Mouse (Mus musculus): ENCODE data around the gene Ank2.

- TF ChIP-seq CTCF (conservative IDR thresholded peaks at IDR 0.05; ENCODE audit: insufficient read depth, insufficient read length, low read depth, low read length) (no peak), POLR2A (IDR thresholded peaks at IDR 0.05; ENCODE audit: low read depth, low read length) (no peak)
These were observed 285.6 kb downstream of the Ank2 start for GRCm38 (mm10) chr3:127213534-127213933.

Measured in kidney, adult 2 months (tissue).